Mouse (Mus musculus) intestine, embryonic 15.5 days (tissue): ENCODE measurements around the gene Gm16253. TPM values are rescaled to one million over a fixed set of nuclear protein-coding genes. Genes with fewer than 3 reads are reported as not detected.

ENCODE experiments used
- ATAC-seq: fragments of 200-750 bp; cut with Nextera tagmentation; 2 replicates; pipeline ENCODE4 v1.8.0; 2017; ENCODE audit warnings: moderate TSS enrichment, moderate library complexity
- H3K27ac ChIP-seq: fragments of 300-500 bp; sonication (generic); 2 replicates; pipeline ENCODE4 v1.5.1; 2015; ENCODE audit warnings: mild to moderate bottlenecking, inconsistent platforms
- H3K27me3 ChIP-seq: fragments of 300-500 bp; sonication (generic); replicated peaks from 2 replicates; pipeline ENCODE4 v1.6.1; 2015; ENCODE audit warnings: inconsistent platforms
- H3K36me3 ChIP-seq: fragments of 300-500 bp; sonication (generic); 2 replicates; pipeline ENCODE4 v1.6.1; 2015; ENCODE audit warnings: inconsistent platforms
- H3K4me1 ChIP-seq: fragments of 300-500 bp; sonication (generic); replicated peaks from 2 replicates; pipeline ENCODE4 v1.6.1; 2015; ENCODE audit warnings: inconsistent platforms
- H3K4me2 ChIP-seq: fragments of 300-500 bp; sonication (generic); replicated peaks from 2 replicates; pipeline ENCODE4 v1.6.1; 2015; ENCODE audit warnings: mild to moderate bottlenecking, inconsistent platforms
- H3K4me3 ChIP-seq: fragments of 300-500 bp; sonication (generic); replicated peaks from 2 replicates; pipeline ENCODE4 v1.5.1; 2015; ENCODE audit warnings: inconsistent platforms
- H3K9ac ChIP-seq: fragments of 300-500 bp; sonication (generic); 2 replicates; pipeline ENCODE4 v1.6.1; 2015; ENCODE audit warnings: inconsistent platforms
- H3K9me3 ChIP-seq: fragments of 300-500 bp; sonication (generic); 2 replicates; pipeline ENCODE4 v1.6.1; 2016; ENCODE audit warnings: inconsistent platforms
- WGBS: fragments of 180-500 bp; shearing (Covaris S2); methylation state at CpG from one replicate; pipeline ENCODE4 v1.1.7; 2015; 5-methylcytosine and 5-hydroxymethylcytosine counted together
- polyA plus RNA-seq: library from polyadenylated mRNA; unstranded; fragments of >200 nt; fragmentation: Nextera tagmentation; extraction: Ambion mirVana; gene quantifications from 2 replicates; pipeline ENCODE4 v1.2.1, GENCODE M21; 2015

Gm16253 gene
- polyA plus RNA-seq, 1 experiment from 2014 or later, result 0.67 TPM

DNA sequence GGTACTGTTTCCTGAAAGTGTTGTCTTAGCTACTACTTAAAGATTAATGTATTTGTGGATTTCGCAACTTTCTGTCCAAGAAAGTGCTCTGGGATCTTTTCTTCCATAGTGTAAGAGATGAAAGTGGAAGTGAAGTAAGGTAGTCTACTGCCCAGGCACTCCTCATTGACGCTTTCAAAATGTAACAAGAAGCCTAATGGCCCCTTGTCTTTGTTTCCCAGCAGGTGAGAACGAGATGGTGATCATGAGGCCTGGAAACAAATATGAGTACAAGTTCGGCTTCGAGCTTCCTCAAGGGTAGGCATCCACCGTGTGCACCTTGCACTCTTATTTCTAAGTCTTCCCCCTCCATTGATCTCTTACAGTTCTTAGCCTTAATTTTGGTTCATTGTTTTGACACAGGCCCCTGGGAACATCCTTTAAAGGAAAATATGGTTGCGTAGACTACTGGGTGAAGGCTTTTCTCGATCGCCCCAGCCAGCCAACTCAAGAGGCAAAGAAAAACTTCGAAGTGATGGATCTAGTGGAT lies 18.1 kb upstream of the Gm16253 start:
- peaks cover 44% of the 10 kb centered on the region for H3K4me1 ChIP-seq
- ATAC-seq, result no peak

DNA sequence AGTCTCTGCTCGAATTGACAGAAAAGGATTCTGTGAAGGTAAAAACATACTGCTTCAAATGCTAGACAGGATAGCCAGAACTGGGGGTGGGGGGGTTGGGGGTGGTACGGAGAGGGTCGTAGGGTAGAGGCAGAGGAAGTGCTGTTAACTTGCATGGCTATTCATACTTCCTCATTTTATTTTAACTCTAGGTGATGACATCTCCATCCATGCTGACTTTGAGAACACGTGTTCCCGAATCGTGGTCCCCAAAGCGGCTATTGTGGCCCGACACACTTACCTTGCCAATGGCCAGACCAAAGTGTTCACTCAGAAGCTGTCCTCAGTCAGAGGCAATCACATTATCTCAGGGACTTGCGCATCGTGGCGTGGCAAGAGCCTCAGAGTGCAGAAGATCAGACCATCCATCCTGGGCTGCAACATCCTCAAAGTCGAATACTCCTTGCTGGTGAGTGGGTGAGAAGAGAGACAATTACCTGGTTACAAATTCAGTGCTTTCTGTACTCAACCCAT lies 17.3 kb upstream of the Gm16253 start:
- no peak for ATAC-seq
- peak overlapping the region; percentile 62 for H3K4me3 ChIP-seq
- peaks cover 48% of the 10 kb centered on the region for H3K4me1 ChIP-seq
- peak overlapping the region; percentile 71 for H3K4me2 ChIP-seq
- peak overlapping the region; percentile 76 for H3K9ac ChIP-seq
- H3K27ac ChIP-seq, result peak overlapping the region; percentile 34; the same call in 1 of the 2 replicates
- H3K36me3 ChIP-seq, result peaks cover 9% of the 10 kb centered on the region; the same call in 1 of the 2 replicates
- no peaks in the 10 kb centered on the region for H3K9me3 ChIP-seq
- 49% methylated on average over 12 of the region's 12 CpGs for WGBS
- H3K27me3 ChIP-seq, result no peaks in the 10 kb centered on the region

More for the DNA sequence above, 18.1 kb upstream of the Gm16253 start:
- Histone ChIP-seq H3K27ac (peak overlapping the region; percentile 92; the same call in 1 of the 2 replicates), H3K27me3 (no peaks in the 10 kb centered on the region), H3K4me3 (peak overlapping the region; percentile 62), H3K4me2 (peak overlapping the region; percentile 71), H3K36me3 (peaks cover 9% of the 10 kb centered on the region; the same call in 1 of the 2 replicates), H3K9ac (peak overlapping the region; percentile 76), H3K9me3 (no peaks in the 10 kb centered on the region)
- WGBS, result 16% methylated on average over 10 of the region's 10 CpGs

DNA sequence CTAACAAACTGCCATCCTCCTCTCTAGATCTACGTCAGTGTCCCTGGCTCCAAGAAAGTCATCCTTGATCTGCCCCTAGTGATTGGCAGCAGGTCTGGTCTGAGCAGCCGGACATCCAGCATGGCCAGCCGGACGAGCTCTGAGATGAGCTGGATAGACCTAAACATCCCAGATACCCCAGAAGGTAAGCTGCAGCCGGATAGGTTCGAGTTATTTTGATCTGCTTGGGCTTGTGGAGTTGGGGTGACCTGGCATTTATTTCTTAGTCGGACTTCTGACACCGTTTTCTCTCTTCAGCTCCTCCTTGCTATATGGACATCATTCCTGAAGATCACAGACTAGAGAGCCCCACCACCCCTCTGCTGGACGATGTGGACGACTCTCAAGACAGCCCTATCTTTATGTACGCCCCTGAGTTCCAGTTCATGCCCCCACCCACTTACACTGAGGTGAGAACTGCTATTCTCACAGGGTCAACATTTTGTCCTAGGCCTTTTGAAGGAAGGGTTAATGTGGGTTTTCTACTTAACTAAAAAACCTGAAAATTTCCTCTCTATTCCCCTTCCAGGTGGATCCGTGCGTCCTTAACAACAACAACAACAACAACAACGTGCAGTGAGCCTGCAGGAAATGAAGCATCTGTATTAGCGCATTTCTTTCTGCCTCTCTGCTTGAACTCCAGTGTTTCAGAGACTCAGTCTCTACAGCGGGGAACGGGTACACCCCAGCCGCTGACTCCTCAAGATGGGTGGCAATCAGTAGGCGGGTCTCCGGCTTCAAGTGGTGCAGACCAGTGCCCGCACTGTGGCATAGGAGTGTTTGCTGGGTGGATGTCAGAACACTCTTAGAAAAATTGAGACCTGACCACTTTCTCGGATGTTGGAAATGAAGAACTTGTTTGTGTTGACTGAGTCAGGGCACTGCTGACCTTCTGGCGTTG lies 16.6 kb upstream of the Gm16253 start:
- 59% methylated on average over 23 of the region's 23 CpGs for WGBS

DNA sequence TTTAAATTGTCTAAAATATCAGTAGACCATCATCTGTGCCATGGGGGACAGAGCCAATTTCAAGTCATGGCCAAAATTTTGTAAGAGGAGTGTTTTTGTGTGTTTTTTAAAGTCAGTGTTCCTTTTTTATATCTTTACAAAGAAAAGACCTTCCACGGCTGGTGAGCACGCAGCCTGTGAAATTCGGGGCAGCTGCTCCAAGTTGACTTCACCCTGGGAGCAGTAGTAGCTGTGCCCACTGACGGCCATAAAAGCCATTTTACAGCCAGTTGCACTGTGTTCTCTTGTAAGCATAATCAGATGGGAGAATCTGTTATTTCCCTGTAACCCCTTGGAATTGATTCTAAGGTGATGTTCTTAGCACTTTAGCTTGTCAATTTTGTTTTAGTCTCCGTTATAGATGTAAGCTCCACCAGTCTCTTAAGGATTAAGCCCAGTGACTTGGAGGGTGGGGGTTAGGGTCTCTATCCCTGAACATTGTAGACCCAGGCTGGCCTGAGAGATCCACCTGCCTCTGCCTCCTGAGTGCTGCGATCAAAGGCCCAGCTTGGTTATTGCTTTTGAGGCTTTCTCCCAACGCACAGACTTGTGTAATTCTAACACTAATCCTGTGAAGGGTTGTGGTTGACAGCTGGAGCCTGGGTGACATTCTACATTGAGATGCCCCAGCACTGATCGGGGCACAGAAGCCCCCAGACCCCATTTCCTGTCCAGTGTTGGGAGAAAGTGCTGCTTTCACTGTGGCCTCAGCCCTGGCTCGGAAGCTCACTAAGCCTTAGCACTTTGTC lies 15.7 kb upstream of the Gm16253 start:
- peak overlapping the region; percentile 46; the same call in 1 of the 2 replicates for H3K27ac ChIP-seq
- WGBS, result 70% methylated on average over 9 of the region's 9 CpGs
- H3K4me1 ChIP-seq, result peaks cover 39% of the 10 kb centered on the region
- H3K36me3 ChIP-seq, result peaks cover 9% of the 10 kb centered on the region; the same call in 1 of the 2 replicates
- peak overlapping the region; percentile 71 for H3K4me2 ChIP-seq
- H3K27me3 ChIP-seq, result no peaks in the 10 kb centered on the region
- H3K9ac ChIP-seq, result peak overlapping the region; percentile 76
- ATAC-seq, result no peak
- H3K4me3 ChIP-seq, result peak overlapping the region; percentile 62
- no peaks in the 10 kb centered on the region for H3K9me3 ChIP-seq

More for the DNA sequence above, 16.6 kb upstream of the Gm16253 start:
- no peak for ATAC-seq
- Histone ChIP-seq H3K4me3 (peak overlapping the region; percentile 62), H3K27ac (peak overlapping the region; percentile 46; the same call in 1 of the 2 replicates), H3K9me3 (no peaks in the 10 kb centered on the region), H3K4me1 (peaks cover 46% of the 10 kb centered on the region), H3K36me3 (peaks cover 9% of the 10 kb centered on the region; the same call in 1 of the 2 replicates), H3K4me2 (peak overlapping the region; percentile 71), H3K27me3 (no peaks in the 10 kb centered on the region), H3K9ac (peak overlapping the region; percentile 76)

DNA sequence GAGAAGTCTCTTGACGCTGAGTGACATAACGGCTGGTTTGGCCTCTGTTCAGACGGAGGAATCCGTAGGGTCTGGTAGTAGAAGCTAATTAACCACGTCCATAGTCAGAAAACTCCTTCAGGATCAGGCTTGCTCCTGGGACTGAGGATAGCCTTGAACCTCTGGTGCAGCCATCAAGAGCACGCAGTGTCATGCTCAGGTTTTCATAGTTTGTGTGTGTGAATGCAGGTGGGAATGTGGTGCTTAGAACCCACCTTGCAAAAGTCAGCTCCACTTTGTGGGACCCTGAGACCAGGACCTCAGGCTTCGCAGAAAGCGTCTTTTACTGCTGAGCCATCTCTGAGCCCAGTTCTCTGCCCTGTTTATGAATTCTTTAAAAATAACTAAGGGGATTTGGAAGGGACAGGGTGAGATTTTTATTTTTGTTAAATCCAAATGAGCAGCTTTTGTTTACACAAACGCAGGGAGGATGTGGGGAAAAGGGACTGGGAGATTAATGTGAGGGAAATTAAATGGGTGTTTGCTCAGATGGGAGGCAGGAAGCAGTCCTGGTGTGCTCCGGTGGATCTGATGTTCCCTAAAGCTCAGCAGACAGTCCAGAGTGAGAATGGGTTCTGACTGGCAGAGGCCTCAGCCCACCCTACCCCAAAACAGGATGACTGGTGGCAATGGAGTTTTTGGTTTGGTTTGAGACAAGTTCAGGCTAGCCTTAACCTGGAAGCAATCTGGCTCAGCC lies 14.7 kb upstream of the Gm16253 start:
- H3K4me1 ChIP-seq, result peaks cover 40% of the 10 kb centered on the region
- H3K4me2 ChIP-seq, result peak overlapping the region; percentile 38
- H3K36me3 ChIP-seq, result peaks cover 9% of the 10 kb centered on the region; the same call in 1 of the 2 replicates
- no peak overlapping the region for H3K9ac ChIP-seq
- no peak overlapping the region for H3K4me3 ChIP-seq
- WGBS, result 36% methylated on average over 10 of the region's 10 CpGs
- no peak for ATAC-seq
- no peaks in the 10 kb centered on the region for H3K9me3 ChIP-seq
- no peaks in the 10 kb centered on the region for H3K27me3 ChIP-seq
- H3K27ac ChIP-seq, result peak overlapping the region; percentile 74

DNA sequence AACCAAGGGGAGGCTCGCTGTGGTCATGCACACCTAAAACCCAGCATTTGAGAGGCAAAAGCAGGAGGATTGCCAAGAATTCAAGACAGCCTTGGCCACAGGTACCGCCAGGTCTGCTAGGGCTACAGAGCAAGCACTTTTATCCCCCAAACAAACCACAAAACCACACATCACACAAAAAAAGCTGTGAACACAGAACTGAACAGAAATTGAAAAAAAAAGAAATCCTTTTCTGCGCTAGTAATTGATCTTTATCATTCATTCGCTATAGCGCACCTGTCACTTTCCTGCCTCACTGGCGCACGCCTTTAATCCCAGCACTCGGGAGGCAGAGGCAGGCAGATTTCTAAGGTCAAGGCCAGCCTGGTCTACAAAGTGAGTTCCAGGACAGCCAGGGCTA lies 13.5 kb upstream of the Gm16253 start:
- Histone ChIP-seq H3K9ac (no peak overlapping the region), H3K4me1 (peaks cover 40% of the 10 kb centered on the region), H3K27me3 (no peaks in the 10 kb centered on the region), H3K27ac (peak overlapping the region; percentile 29; the same call in 1 of the 2 replicates), H3K36me3 (peaks cover 9% of the 10 kb centered on the region; the same call in 1 of the 2 replicates), H3K4me3 (no peak overlapping the region), H3K9me3 (no peaks in the 10 kb centered on the region), H3K4me2 (no peak overlapping the region)
- ATAC-seq, result no peak
- 90% methylated on average over 8 of the region's 8 CpGs for WGBS

DNA sequence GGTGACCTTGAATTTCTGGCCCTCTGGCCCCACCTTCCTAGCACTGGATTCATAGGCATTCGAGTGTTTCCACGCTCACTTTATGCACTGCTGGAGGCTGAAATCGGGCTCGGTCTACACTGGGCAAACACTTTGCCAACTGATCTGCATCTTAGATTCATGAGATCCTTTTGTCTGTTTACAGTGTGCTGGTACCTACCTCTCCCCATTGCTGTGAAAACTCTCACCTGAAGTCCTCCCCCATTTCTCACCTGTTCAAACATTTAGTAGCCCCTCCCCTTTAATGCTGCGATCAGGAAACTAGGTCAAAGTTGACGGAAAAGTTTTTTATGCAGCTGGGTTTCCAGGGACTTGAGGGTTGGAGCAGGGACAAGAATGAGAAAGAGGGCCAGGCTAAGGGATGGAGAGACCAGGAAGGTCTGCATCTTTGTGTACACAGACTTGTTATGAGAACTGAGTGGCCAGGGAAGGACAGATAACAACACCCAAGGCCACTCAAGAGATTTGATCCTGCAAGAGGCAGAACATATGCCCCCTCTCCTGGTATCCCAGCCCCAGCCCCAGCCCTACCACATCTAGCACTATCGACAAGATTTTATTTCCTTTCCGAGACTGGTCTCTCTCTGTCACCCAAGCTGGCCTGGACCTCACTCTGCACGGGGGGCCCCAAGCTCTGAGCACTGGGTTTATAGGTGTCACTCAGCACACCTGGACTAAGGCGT lies 12.7 kb upstream of the Gm16253 start:
- H3K4me3 ChIP-seq, result no peak overlapping the region
- H3K27ac ChIP-seq, result peak overlapping the region; percentile 81
- no peaks in the 10 kb centered on the region for H3K27me3 ChIP-seq
- peaks cover 40% of the 10 kb centered on the region for H3K4me1 ChIP-seq
- peak overlapping the region; percentile 27 for H3K4me2 ChIP-seq
- H3K9ac ChIP-seq, result no peak overlapping the region
- H3K9me3 ChIP-seq, result no peaks in the 10 kb centered on the region
- WGBS, result 39% methylated on average over 10 of the region's 10 CpGs
- peak; percentile 52 for ATAC-seq
- peaks cover 9% of the 10 kb centered on the region; the same call in 1 of the 2 replicates for H3K36me3 ChIP-seq

DNA sequence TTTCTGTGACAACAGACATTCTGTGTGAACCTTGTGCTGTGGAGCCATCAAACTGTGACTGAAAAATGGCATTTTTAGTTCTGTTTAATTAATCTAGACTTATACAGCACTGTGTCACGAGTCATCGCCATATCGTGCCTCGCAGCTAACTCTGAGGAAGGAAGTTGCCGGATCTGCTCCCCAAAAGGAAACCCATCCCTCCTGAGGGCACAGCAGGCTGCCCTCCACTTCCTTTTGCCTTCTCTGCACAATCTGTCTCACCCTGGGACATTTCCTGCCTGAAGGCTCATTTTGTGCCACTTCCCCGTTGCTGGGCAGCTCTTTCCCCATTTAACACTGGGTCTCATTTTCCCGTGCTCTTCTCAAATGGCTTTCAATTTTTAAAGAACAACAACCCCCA lies 12.2 kb upstream of the Gm16253 start:
- H3K9ac ChIP-seq, result no peak overlapping the region
- no peaks in the 10 kb centered on the region for H3K27me3 ChIP-seq
- H3K27ac ChIP-seq, result peak overlapping the region; percentile 81
- peaks cover 9% of the 10 kb centered on the region; the same call in 1 of the 2 replicates for H3K36me3 ChIP-seq
- H3K9me3 ChIP-seq, result no peaks in the 10 kb centered on the region
- H3K4me1 ChIP-seq, result peaks cover 38% of the 10 kb centered on the region
- no peak overlapping the region for H3K4me3 ChIP-seq
- H3K4me2 ChIP-seq, result peak overlapping the region; percentile 27
- no peak; the same call in none of the 2 replicates for ATAC-seq
- WGBS, result 43% methylated on average over 7 of the region's 7 CpGs

GRCm38 (mm10) chr3:96565105-96565504 lies 11.7 kb upstream of the Gm16253 start:
- Histone ChIP-seq H3K4me2 (no peak overlapping the region), H3K36me3 (peaks cover 9% of the 10 kb centered on the region; the same call in 1 of the 2 replicates), H3K27ac (peak overlapping the region; percentile 81; the same call in 1 of the 2 replicates), H3K9ac (no peak overlapping the region), H3K9me3 (no peaks in the 10 kb centered on the region), H3K4me1 (peaks cover 33% of the 10 kb centered on the region), H3K27me3 (no peaks in the 10 kb centered on the region), H3K4me3 (no peak overlapping the region)
- WGBS, result 84% methylated on average over 2 of the region's 3 CpGs
- ATAC-seq, result no peak

- ATAC-seq, result no peak
- Histone ChIP-seq H3K4me3 (no peak overlapping the region), H3K9me3 (no peaks in the 10 kb centered on the region), H3K9ac (no peak overlapping the region), H3K27ac (no peak overlapping the region), H3K4me1 (peaks cover 18% of the 10 kb centered on the region), H3K27me3 (no peaks in the 10 kb centered on the region), H3K4me2 (no peak overlapping the region), H3K36me3 (no peaks in the 10 kb centered on the region)
- 73% methylated on average over 8 of the region's 8 CpGs for WGBS
Measured at GRCm38 (mm10) chr3:96566661-96567450, 9.9 kb upstream of the Gm16253 start.
